Mouse (Mus musculus) hindbrain, embryonic 12.5 days (tissue): ENCODE data around the gene Rex1bd. TPM values are rescaled to one million over a fixed set of nuclear protein-coding genes. Genes with fewer than 3 reads are reported as not detected.

Source experiments
- ATAC-seq: fragments of 200-750 bp; cut with Nextera tagmentation; 2 replicates; pipeline ENCODE4 v1.8.0; 2017; ENCODE audit warnings: moderate TSS enrichment; ENCODE audit not compliant: low FRiP score
- H3K27ac ChIP-seq: fragments of 300-500 bp; sonication (generic); 2 replicates; pipeline ENCODE4 v1.5.1; 2016; ENCODE audit warnings: mild to moderate bottlenecking
- H3K27me3 ChIP-seq: fragments of 300-500 bp; sonication (generic); 2 replicates; pipeline ENCODE4 v1.6.1; 2016; ENCODE audit warnings: mild to moderate bottlenecking
- H3K36me3 ChIP-seq: fragments of 300-500 bp; sonication (generic); 2 replicates; pipeline ENCODE4 v1.6.1; 2016; ENCODE audit warnings: mild to moderate bottlenecking
- H3K4me1 ChIP-seq: fragments of 300-500 bp; sonication (generic); 2 replicates; pipeline ENCODE4 v1.6.1; 2016
- H3K4me2 ChIP-seq: fragments of 300-500 bp; sonication (generic); replicated peaks from 2 replicates; pipeline ENCODE4 v1.6.1; 2016; ENCODE audit warnings: mild to moderate bottlenecking
- H3K4me3 ChIP-seq: fragments of 300-500 bp; sonication (generic); 2 replicates; pipeline ENCODE4 v1.5.1; 2016; ENCODE audit warnings: mild to moderate bottlenecking
- H3K9ac ChIP-seq: fragments of 300-500 bp; sonication (generic); 2 replicates; pipeline ENCODE4 v1.6.1; 2016; ENCODE audit warnings: mild to moderate bottlenecking, moderate library complexity
- H3K9me3 ChIP-seq: fragments of 300-500 bp; sonication (generic); replicated peaks from 2 replicates; pipeline ENCODE4 v1.6.1; 2016; ENCODE audit warnings: mild to moderate bottlenecking
- WGBS: fragments of 180-500 bp; shearing (Covaris S2); methylation state at CpG from one replicate; pipeline ENCODE4 v1.1.7; 2016; 5-methylcytosine and 5-hydroxymethylcytosine counted together
- polyA plus RNA-seq: library from polyadenylated mRNA; unstranded; fragments of >200 nt; fragmentation: Nextera tagmentation; extraction: Ambion mirVana; gene quantifications from 2 replicates; pipeline ENCODE4 v1.2.1, GENCODE M21; 2016

Rex1bd gene
- polyA plus RNA-seq, 1 experiment from 2014 or later: 118 TPM

DNA sequence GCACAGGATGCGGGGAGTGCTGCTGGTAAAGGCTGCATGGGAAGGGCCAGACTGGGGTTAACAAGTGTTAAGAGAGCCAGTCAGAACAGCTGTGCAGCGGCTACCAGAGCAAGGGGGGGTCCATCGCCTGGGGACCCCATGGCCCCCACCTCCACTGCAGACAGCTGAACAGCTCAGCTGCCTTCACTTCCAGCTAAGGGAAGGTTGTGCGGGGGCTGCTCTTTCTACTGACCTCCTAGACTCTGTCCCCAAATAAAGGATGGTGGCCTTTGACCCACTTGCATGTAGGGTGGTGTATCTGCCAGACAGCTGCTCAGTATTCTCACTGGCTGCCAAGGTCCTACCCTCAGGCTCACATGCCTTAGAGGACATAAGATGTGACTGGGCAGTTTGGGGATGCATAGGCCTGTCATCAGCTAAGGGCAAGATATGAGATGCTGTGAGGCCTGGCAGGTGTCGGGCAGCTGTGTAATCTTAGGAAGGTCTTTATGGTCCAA is 39.3 kb downstream of the Rex1bd start:
- no peak overlapping the region for H3K4me3 ChIP-seq
- H3K4me1 ChIP-seq: peaks cover 12% of the 10 kb centered on the region
- peaks cover 3% of the 10 kb centered on the region; the same call in 1 of the 2 replicates for H3K36me3 ChIP-seq
- no peak overlapping the region for H3K4me2 ChIP-seq
- no peaks in the 10 kb centered on the region for H3K27me3 ChIP-seq
- WGBS: 67% methylated on average over 5 of the region's 5 CpGs
- H3K27ac ChIP-seq: no peak overlapping the region
- H3K9ac ChIP-seq: no peak overlapping the region
- H3K9me3 ChIP-seq: no peaks in the 10 kb centered on the region
- ATAC-seq: no peak

DNA sequence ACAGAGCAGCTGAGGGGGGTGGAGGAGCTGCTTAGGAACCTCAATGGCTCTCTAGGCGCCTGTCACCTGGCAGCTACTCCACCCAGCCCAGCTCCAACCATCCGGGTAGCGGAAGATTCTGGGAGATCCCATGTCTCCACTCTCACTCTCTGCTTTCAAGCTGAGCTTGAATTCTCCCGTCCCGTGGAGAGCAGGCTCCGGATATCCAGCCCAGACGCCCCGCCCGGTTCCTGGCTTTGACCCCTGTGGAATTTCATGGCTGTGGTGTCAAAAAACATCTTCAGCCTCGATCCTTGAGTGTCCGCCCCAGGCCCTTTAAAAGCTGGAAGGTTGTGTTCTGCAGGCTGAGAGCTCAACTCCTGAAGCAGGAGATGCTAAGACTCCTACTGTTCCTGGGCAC is 39.8 kb downstream of the Rex1bd start:
- Histone ChIP-seq H3K27me3 (no peaks in the 10 kb centered on the region), H3K4me3 (no peak overlapping the region), H3K27ac (no peak overlapping the region), H3K9ac (no peak overlapping the region), H3K4me2 (no peak overlapping the region), H3K36me3 (peaks cover 3% of the 10 kb centered on the region; the same call in 1 of the 2 replicates), H3K9me3 (no peaks in the 10 kb centered on the region), H3K4me1 (peaks cover 12% of the 10 kb centered on the region)
- 75% methylated on average over 11 of the region's 11 CpGs for WGBS
- no peak for ATAC-seq

GRCm38 (mm10) chr8:70466305-70466704 is 40.2 kb downstream of the Rex1bd start:
- Histone ChIP-seq H3K4me3 (no peak overlapping the region), H3K27ac (0 out of 2 replicates have a peak overlapping the region, but pooled peaks have one; percentile 30), H3K4me2 (no peak overlapping the region), H3K4me1 (peaks cover 12% of the 10 kb centered on the region), H3K27me3 (no peaks in the 10 kb centered on the region), H3K9me3 (no peaks in the 10 kb centered on the region), H3K36me3 (peaks cover 3% of the 10 kb centered on the region; the same call in 1 of the 2 replicates), H3K9ac (no peak overlapping the region)
- no peak for ATAC-seq
- WGBS: 84% methylated on average over 4 of the region's 4 CpGs

- Histone ChIP-seq H3K4me3 (no peak overlapping the region), H3K9me3 (no peaks in the 10 kb centered on the region), H3K36me3 (peaks cover 3% of the 10 kb centered on the region; the same call in 1 of the 2 replicates), H3K27ac (no peak overlapping the region), H3K9ac (no peak overlapping the region), H3K27me3 (no peaks in the 10 kb centered on the region), H3K4me2 (no peak overlapping the region), H3K4me1 (peaks cover 12% of the 10 kb centered on the region)
- ATAC-seq: no peak
- WGBS: 96% methylated on average over 4 of the region's 4 CpGs
Measured at GRCm38 (mm10) chr8:70465701-70466100, 40.9 kb downstream of the Rex1bd start.

DNA sequence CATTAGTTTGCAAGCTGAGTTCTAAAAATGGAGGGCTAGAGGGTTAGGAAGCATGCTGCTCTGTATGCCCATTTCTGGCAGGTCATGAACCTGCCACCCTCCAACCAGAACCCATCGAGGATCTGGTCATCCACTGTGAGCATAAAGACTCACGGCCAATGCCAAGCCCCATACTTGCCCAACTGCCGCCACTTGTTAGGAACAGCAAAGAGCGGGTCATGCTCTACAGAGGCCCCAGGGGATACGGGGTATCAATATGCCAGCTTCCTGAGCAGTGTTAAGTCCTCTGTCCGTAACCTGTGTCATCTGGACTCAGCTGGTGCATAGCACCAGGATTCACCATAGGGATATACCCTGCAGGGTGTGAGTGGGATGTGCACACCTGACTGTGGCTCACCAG is 42.4 kb downstream of the Rex1bd start:
- H3K9me3 ChIP-seq: no peaks in the 10 kb centered on the region
- no peaks in the 10 kb centered on the region for H3K27me3 ChIP-seq
- peaks cover 7% of the 10 kb centered on the region; the same call in 1 of the 2 replicates for H3K36me3 ChIP-seq
- H3K4me1 ChIP-seq: peaks cover 12% of the 10 kb centered on the region
- no peak overlapping the region for H3K27ac ChIP-seq
- 88% methylated on average over 6 of the region's 6 CpGs for WGBS
- no peak overlapping the region for H3K9ac ChIP-seq
- no peak overlapping the region for H3K4me3 ChIP-seq
- H3K4me2 ChIP-seq: no peak overlapping the region
- ATAC-seq: no peak

- H3K4me1 ChIP-seq: peaks cover 12% of the 10 kb centered on the region
- 71% methylated on average over 4 of the region's 4 CpGs for WGBS
- H3K4me2 ChIP-seq: no peak overlapping the region
- no peak overlapping the region for H3K9ac ChIP-seq
- H3K27ac ChIP-seq: no peak overlapping the region
- no peak for ATAC-seq
- no peak overlapping the region for H3K4me3 ChIP-seq
- H3K9me3 ChIP-seq: no peaks in the 10 kb centered on the region
- H3K27me3 ChIP-seq: no peaks in the 10 kb centered on the region
- H3K36me3 ChIP-seq: peaks cover 7% of the 10 kb centered on the region; the same call in 1 of the 2 replicates
Measured at GRCm38 (mm10) chr8:70463306-70463705, 43.2 kb downstream of the Rex1bd start.

- no peaks in the 10 kb centered on the region for H3K27me3 ChIP-seq
- no peak overlapping the region for H3K4me2 ChIP-seq
- peaks cover 7% of the 10 kb centered on the region; the same call in 1 of the 2 replicates for H3K36me3 ChIP-seq
- H3K9ac ChIP-seq: no peak overlapping the region
- H3K27ac ChIP-seq: no peak overlapping the region
- peaks cover 12% of the 10 kb centered on the region for H3K4me1 ChIP-seq
- no peak for ATAC-seq
- 93% methylated on average over 8 of the region's 8 CpGs for WGBS
- H3K9me3 ChIP-seq: no peaks in the 10 kb centered on the region
- H3K4me3 ChIP-seq: no peak overlapping the region
Measured at GRCm38 (mm10) chr8:70462516-70462813, 44.1 kb downstream of the Rex1bd start.

DNA sequence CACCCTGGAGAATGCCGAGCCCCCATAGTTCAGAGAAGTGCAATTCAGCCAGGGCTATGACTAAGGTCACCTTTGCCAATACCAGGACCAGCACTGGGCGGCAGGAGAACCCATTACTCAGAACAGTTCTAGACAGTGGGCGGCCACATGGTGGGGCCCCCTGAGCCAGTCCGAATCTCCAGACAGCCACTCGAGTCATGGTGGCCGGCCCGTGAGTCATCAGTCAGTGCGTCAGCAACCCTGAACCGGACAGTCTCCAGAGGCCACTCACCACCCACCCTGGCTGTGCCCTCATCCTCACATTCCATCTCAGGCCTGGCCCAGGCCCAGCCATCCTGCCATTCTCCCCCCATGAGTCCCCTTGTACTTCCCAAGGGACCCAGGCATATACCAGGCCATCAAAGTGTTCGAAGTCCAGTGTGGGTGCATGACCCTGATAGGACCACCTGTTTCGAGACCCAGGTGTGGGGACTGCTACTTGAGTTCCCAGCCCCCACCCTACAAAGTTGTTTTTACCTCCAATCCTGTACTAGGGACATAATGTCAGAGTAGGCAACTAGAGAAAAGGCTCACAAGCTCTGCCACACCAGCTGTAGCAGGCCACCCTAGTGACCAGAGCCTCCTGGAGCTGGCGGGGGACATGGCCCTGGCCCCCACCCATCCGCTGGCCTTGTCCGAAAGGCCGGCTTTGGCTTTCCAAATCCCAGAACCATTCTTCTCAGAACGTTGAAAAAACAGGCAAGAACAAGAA is 44.6 kb downstream of the Rex1bd start:
- H3K36me3 ChIP-seq: peaks cover 7% of the 10 kb centered on the region; the same call in 1 of the 2 replicates
- H3K4me2 ChIP-seq: no peak overlapping the region
- H3K9ac ChIP-seq: peak overlapping the region; percentile 27; the same call in 1 of the 2 replicates
- H3K27me3 ChIP-seq: no peaks in the 10 kb centered on the region
- H3K4me3 ChIP-seq: no peak overlapping the region
- peaks cover 7% of the 10 kb centered on the region; the same call in 1 of the 2 replicates for H3K4me1 ChIP-seq
- no peaks in the 10 kb centered on the region for H3K9me3 ChIP-seq
- no peak overlapping the region for H3K27ac ChIP-seq
- ATAC-seq: no peak
- 89% methylated on average over 16 of the region's 16 CpGs for whole genome bisulfite sequencing

DNA sequence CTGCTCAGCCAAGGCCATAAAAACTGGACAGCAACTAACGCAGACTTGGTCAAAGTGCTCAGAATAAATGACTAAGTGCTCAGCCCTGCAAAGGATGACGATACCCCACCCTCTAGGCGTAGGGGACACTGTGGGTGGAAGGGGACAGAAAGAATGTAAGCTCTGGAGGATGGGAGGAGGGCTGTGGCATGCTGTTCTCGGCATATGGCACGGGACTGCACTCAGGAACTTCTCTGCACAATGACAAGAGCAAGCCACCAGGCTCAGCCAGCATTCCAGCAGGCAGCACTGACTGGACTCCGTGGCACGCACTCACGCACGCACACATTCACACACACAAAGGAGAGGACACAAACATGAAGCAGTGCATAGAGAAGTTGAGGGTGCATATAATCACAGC is 45.9 kb downstream of the Rex1bd start:
- H3K36me3 ChIP-seq: 0 out of 2 replicates have a peak, but pooled peaks cover 4% of the 10 kb centered on the region
- H3K4me3 ChIP-seq: no peak overlapping the region
- H3K9me3 ChIP-seq: no peaks in the 10 kb centered on the region
- no peak for ATAC-seq
- H3K27me3 ChIP-seq: no peaks in the 10 kb centered on the region
- no peak overlapping the region for H3K4me2 ChIP-seq
- H3K4me1 ChIP-seq: 0 out of 2 replicates have a peak, but pooled peaks cover 7% of the 10 kb centered on the region
- 82% methylated on average over 9 of the region's 9 CpGs for WGBS
- no peak overlapping the region for H3K27ac ChIP-seq
- H3K9ac ChIP-seq: no peak overlapping the region

DNA sequence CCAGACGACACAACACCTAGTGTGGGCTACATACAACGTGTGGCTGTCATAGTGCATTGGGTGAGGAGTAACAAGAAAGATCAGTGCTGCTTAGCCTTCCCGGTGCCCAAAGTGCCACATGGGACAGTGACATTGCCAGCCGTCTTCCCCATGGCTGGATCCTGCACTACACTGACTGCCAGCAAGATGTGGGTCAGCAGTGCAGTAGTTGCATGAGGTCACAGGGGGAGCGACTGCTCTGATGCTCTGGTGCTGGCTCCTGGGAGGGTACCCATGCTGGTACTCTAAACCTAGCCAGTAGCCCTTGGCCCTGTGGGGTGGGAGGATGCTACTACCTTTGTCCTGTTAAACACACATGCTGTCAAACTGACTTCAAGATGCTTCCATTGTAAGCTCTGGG is 46.4 kb downstream of the Rex1bd start:
- Histone ChIP-seq H3K4me1 (0 out of 2 replicates have a peak, but pooled peaks cover 7% of the 10 kb centered on the region), H3K4me3 (no peak overlapping the region), H3K27me3 (no peaks in the 10 kb centered on the region), H3K4me2 (no peak overlapping the region), H3K27ac (no peak overlapping the region), H3K36me3 (0 out of 2 replicates have a peak, but pooled peaks cover 4% of the 10 kb centered on the region), H3K9me3 (no peaks in the 10 kb centered on the region), H3K9ac (no peak overlapping the region)
- 90% methylated on average over 5 of the region's 5 CpGs for WGBS
- ATAC-seq: no peak

- H3K27me3 ChIP-seq: no peaks in the 10 kb centered on the region
- H3K36me3 ChIP-seq: 0 out of 2 replicates have a peak, but pooled peaks cover 4% of the 10 kb centered on the region
- H3K27ac ChIP-seq: no peak overlapping the region
- H3K4me3 ChIP-seq: no peak overlapping the region
- 98% methylated on average over 2 of the region's 2 CpGs for WGBS
- no peak for ATAC-seq
- H3K9ac ChIP-seq: no peak overlapping the region
- H3K4me1 ChIP-seq: 0 out of 2 replicates have a peak, but pooled peaks cover 7% of the 10 kb centered on the region
- H3K4me2 ChIP-seq: no peak overlapping the region
- H3K9me3 ChIP-seq: no peaks in the 10 kb centered on the region
Measured at GRCm38 (mm10) chr8:70459636-70460035, 46.9 kb downstream of the Rex1bd start.

- no peak overlapping the region for H3K4me2 ChIP-seq
- no peak overlapping the region for H3K27ac ChIP-seq
- 0 out of 2 replicates have a peak, but pooled peaks cover 3% of the 10 kb centered on the region for H3K4me1 ChIP-seq
- H3K36me3 ChIP-seq: 0 out of 2 replicates have a peak, but pooled peaks cover 4% of the 10 kb centered on the region
- no peak overlapping the region for H3K4me3 ChIP-seq
- ATAC-seq: no peak
- 91% methylated on average over 3 of the region's 3 CpGs for WGBS
- H3K27me3 ChIP-seq: no peaks in the 10 kb centered on the region
- H3K9ac ChIP-seq: no peak overlapping the region
- no peaks in the 10 kb centered on the region for H3K9me3 ChIP-seq
Measured at GRCm38 (mm10) chr8:70458462-70458861, 48.1 kb downstream of the Rex1bd start.
